Mouse (Mus musculus) left cerebral cortex, adult 18-20 months (tissue): ENCODE measurements around the gene Gm49369. TPM values are rescaled to one million over a fixed set of nuclear protein-coding genes. Genes with fewer than 3 reads are reported as not detected.
"Not testable (repeated sequence)": the region's sequence is repeated elsewhere in the genome, so short reads cannot be mapped to it uniquely, and the experiment has no call there.

Source experiments
- DNase-seq, 2 experiments: peaks; one replicate each; pipeline ENCODE4 v3.0.0; 2021 to 2022; ENCODE audit warnings: low spot score in 2 of 2, mixed read lengths in 1 of 2
- total RNA-seq, 2 experiments: library from RNA; stranded (reverse); gene quantifications; 2 replicates each; pipeline ENCODE4 v1.2.3; 2021

The Gm49369 gene
- total RNA-seq, 2 experiments from 2014 or later: 6.0 TPM; not detected in 1

DNA sequence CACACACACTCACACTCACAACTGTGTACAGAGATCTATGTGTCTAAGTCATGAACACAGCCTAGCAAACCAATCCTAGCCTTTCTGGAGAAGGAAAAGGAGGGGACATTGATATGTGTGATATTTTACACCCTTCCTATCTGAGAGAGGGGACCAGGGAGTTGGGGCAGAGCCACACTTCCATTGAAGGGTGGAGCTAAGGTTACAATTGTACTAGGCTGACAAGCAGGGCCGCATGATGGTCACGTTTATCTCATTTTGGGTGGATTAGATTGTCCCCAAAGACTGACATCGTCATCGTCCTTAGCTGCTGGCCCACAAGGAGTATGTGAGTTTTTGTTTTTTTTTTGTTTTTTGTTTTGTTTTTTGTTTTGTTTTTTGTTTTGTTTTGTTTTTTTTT lies 51.2 kb downstream of the Gm49369 start:
- no peak for DNase-seq

DNA sequence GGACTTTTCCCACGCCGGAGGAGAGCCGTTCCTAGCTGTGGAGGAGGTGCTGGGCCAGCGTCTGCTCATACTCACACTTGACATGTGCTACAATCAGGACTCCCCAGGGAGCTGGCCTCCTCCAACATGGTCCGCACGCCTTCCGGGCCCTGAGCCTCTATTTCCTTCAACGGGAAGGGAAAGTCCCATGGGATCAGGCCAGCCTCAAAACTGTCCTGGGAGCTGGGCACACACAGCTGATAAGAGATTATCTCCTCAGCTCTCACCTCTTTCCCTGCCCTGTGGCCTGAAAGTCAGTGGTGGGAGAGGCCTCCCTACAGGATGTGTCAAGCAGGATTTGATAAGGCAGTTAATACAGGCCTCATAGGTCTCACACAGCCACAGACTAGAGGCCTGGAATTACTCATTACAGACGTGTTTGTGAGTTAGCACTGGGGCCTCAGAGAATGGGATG lies 52.2 kb downstream of the Gm49369 start:
- DNase-seq: no peak

GRCm38 (mm10) chr7:142328507-142328906 lies 54.0 kb downstream of the Gm49369 start:
- no peak for DNase-seq

DNA sequence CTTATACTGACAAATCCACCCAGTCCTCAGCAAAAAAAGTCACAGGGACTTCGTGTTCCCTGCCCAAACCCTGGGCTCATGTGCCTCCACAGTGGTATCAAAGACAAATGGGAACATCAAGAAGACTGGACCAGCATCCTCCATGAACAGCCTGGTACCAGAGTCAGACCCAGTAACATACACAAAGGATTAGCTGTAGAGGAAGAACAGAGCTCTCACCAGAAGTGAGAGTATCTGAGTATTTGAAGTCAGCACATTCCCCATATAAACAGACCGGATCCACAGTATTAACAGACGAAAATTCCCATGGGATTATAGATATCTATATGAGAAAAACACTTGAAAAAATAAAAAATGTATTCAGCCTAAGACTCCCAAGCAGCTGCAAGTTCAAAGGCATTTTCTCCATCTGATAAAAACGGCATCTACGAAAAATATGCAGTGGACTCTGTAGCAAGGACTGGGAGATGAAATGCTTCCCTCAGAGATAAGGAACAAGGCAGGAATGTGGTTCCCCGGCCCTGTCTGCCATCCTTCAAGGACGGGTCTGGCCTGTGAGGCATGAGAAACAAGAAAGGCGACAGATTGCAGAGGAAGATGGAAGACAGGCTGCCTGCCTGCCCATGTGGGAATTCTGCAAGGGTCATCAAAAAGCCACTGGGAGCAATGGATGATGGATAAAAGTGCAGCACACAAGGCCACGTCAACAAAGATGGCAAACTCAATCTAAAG lies 55.6 kb downstream of the Gm49369 start:
- DNase-seq: no peak

DNA sequence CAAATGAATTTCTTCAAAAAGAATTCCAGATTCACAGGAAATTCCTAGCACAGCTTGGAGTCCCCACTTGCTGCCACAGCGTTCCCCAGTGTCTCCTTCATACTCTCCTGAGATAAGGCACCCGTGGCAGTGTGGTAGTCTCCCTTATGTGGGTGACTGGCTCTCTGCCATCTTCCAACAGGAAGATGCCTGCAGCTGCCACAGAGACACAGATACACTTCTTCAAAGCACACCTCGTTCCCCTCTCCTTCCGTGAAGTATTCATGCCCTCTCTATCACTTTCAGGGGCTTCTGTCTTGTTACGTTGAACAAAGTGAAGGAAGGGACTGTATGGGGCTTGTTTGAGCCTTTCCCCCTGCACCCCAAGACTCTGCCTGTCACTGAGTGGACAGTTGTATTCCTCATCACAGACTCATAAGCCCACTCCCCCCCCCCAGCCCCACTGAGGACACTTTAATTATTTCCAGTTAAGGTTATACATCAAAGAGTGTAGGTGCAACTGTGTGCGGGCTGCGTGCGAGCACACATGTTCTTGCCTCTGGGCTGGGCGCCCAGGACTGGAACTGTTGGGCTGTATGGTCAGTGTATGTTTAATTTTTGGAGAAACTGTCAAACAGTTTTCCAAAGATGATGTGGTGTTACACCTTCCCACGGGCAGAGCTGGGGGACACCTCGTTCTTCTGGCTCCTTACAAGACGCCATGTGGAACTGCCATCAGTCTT lies 58.9 kb downstream of the Gm49369 start:
- no peak for DNase-seq

DNA sequence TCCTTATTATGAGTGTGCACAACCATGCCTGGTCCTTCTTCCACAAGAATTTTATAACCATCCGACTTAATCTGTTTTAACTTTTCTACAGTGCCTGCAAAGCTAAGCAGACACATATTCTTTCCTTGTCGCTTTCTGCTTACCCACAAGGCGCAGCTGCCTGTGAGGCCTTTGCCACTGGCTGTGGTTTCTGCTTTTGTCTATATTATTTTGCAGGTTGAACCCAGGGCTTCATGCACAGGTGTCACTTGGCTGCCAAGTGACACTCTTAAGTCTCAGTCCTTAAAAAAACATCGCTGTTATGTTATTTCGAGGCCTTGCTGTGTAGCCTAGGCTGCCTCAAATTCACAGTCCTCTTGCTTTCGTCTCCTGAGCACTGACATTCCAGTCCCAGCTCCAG lies 59.8 kb downstream of the Gm49369 start:
- DNase-seq: no peak

DNA sequence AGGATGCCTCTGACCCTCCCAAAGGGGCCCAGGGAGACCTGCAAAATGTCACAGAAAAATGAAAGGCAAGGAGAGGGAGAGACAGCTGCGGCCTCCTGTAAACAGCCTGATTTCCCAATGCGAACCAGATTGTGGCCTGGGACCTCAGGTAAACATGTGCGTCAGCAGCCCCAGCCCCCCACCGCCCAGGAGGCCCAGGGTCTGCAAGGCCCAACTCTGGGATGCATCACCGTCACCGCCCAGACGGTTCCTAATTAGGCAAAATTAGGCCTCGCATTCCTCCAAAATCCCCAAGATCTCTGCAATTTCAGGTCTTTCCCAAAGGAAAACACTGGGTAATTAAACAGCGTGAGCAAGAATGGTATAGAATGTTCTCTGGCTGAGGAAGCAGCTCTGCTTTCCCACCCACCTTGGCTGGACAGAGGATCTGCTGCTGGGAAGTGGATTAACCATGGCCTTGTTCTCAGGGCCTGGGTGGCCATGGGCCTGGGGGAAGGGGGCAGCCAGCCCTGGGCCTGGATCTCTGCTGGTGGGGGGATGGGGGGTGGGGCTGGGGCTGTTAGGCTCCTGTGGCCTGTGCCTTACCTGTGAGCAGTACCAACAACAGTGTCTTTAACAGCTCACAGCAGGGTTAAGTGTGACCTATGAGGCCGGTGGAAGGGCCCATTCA lies 60.7 kb downstream of the Gm49369 start:
- DNase-seq: not testable (repeated sequence)

Other genes with a start within 250 kb of the Gm49369 start
- not detected for gene Gm39115, start 246.6 kb downstream of the Gm49369 start, total RNA-seq
- gene Gm45337, start 238.1 kb downstream of the Gm49369 start, total RNA-seq: not detected
- gene Gm29735, start 225.6 kb downstream of the Gm49369 start, total RNA-seq: not detected
- gene Gm4553, start 216.9 kb downstream of the Gm49369 start, total RNA-seq: not detected
- not detected for gene Krtap5-2, start 206.7 kb downstream of the Gm49369 start, total RNA-seq
- not detected for gene Gm10153, start 192.3 kb downstream of the Gm49369 start, total RNA-seq
- gene Krtap5-3, start 181.3 kb downstream of the Gm49369 start, total RNA-seq: not detected
- gene Gm7579, start 170.8 kb downstream of the Gm49369 start, total RNA-seq: not detected
- gene Krtap5-5, start 152.7 kb downstream of the Gm49369 start, total RNA-seq: not detected
- not detected for gene Gm40460, start 141.6 kb downstream of the Gm49369 start, total RNA-seq
- not detected for gene Gm2431, start 124.3 kb downstream of the Gm49369 start, total RNA-seq
- gene Gm4559, start 108.3 kb downstream of the Gm49369 start, total RNA-seq: not detected
- gene Krtap5-1, start 85.5 kb downstream of the Gm49369 start, total RNA-seq: not detected
- not detected for gene Krtap5-4, start 79.1 kb downstream of the Gm49369 start, total RNA-seq
- gene Ifitm10, start 8.9 kb downstream of the Gm49369 start, total RNA-seq: 10 to 100 TPM; 35.2 to 38.2 TPM
- gene Ctsd, start 5.4 kb upstream of the Gm49369 start, total RNA-seq: 100 to 1,000 TPM; 307 to 342 TPM
- gene Syt8, start 52.2 kb upstream of the Gm49369 start, total RNA-seq: not detected
- gene Tnni2, start 59.1 kb upstream of the Gm49369 start, total RNA-seq: under 1 TPM in 1 of 2 experiments, not detected in 1; 0.44 TPM
- 1 to 10 TPM; 4.2 to 5.7 TPM for gene Lsp1, start 78.1 kb upstream of the Gm49369 start, total RNA-seq
- gene Tnnt3, start 116.2 kb upstream of the Gm49369 start, total RNA-seq: not detected
- gene Mrpl23, start 150.0 kb upstream of the Gm49369 start, total RNA-seq: 1 to 10 TPM; 3.1 to 5.9 TPM